25 mouse cellular contexts compared by ENCODE assay signal in genomic region chr17:27238637-27239036, GRCm38 (mm10). TPM values are rescaled to one million over a fixed set of nuclear protein-coding genes. Genes with fewer than 3 reads are reported as not detected.
DNase-seq lines count a peak whose midpoint lies in the region; ATAC-seq and TF ChIP-seq lines count a peak whose summit lies in the region.
"Had no signal": no experiment of that assay in that cellular context is flagged by ENCODE, and none has a peak within 500 bp of the region (broad histone marks: within the 10 kb centered on the region; RNA-seq: fewer than 3 reads in every experiment).

No protein-coding gene starts in this region.

- TF ChIP-seq RAD21 in CH12.LX (IDR thresholded peaks at IDR 0.05; ENCODE audit: low read depth, low read length), result no peak

- no peak overlapping the region for H3K27ac ChIP-seq in hindbrain, embryonic 12.5 days
- H3K27ac ChIP-seq in hindbrain, postnatal 0 days, result no peak overlapping the region
- no peak overlapping the region for H3K27ac ChIP-seq in CH12.LX (ENCODE audit: insufficient read depth, low read depth)
- H3K27ac ChIP-seq: heart, adult 2 months; hindbrain, embryonic 15.5 days; intestine, embryonic 15.5 days; limb, embryonic 13.5 days; lung, embryonic 15.5 days had no signal

- no peak overlapping the region for H3K4me3 ChIP-seq in hindbrain, embryonic 12.5 days
- no peak overlapping the region for H3K4me3 ChIP-seq in hindbrain, postnatal 0 days (ENCODE audit: low read length)
- no peak overlapping the region for H3K4me3 ChIP-seq in CH12.LX (replicated peaks in 1 of 3; ENCODE audit: low read depth in 2 of 3, low read length in 2 of 3, poor library complexity in 1 of 3)
- H3K4me3 ChIP-seq: heart, adult 2 months; heart, embryonic 12.5 days; hindbrain, embryonic 15.5 days; intestine, embryonic 15.5 days; limb, embryonic 13.5 days; lung, embryonic 15.5 days; megakaryocyte, embryonic 14.5 days had no signal

- 0 out of 2 replicates have a peak, but pooled peaks cover 5% of the 10 kb centered on the region for H3K27me3 ChIP-seq in hindbrain, embryonic 12.5 days
- H3K27me3 ChIP-seq in hindbrain, postnatal 0 days (ENCODE audit: insufficient read depth, low read length), result no peaks in the 10 kb centered on the region
- peaks cover 73% of the 10 kb centered on the region for H3K27me3 ChIP-seq in CH12.LX (replicated peaks)
- H3K27me3 ChIP-seq: hindbrain, embryonic 15.5 days; intestine, embryonic 15.5 days; limb, embryonic 13.5 days; lung, embryonic 15.5 days had no signal

- DNase-seq in hindbrain, postnatal 0 days (ENCODE audit: low spot score), result no peak
- peak; percentile 26 for DNase-seq in A20 (ENCODE audit: low read depth, low spot score)
- DNase-seq in CH12.LX (ENCODE audit: extremely low read depth), result peak; percentile 37
- DNase-seq in ZHBTc4 (ENCODE audit: low read depth, low spot score), result peak; percentile 91
- no peak for DNase-seq in left cerebral cortex, adult 9 months (ENCODE audit: low spot score in 2 of 2)
- no peak for DNase-seq in lung, postnatal 10 days
- DNase-seq: adrenal gland, adult 8-10 months; cerebellum, adult 8-10 months; cerebellum, postnatal 25 days; heart, adult 2 months; heart, postnatal 4 days; kidney, adult 9 months; kidney, postnatal 10 days; lung, postnatal 4 days; midbrain, embryonic 14.5 days; thymus, postnatal 14 days had no signal

- no peak for TF ChIP-seq EP300 in CH12.LX (IDR thresholded peaks at IDR 0.05; ENCODE audit: low read length)

- no peak overlapping the region for H3K4me2 ChIP-seq in hindbrain, embryonic 12.5 days (replicated peaks)
- no peak overlapping the region for H3K4me2 ChIP-seq in hindbrain, postnatal 0 days (ENCODE audit: low read depth, low read length)
- H3K4me2 ChIP-seq in CH12.LX (ENCODE audit: insufficient read depth, low read depth, poor library complexity, severe bottlenecking), result no peak overlapping the region; the same call in 1 of the 2 replicates
- H3K4me2 ChIP-seq: heart, embryonic 12.5 days; hindbrain, embryonic 15.5 days; intestine, embryonic 15.5 days; limb, embryonic 13.5 days; liver, embryonic 11.5 days; lung, embryonic 15.5 days had no signal

- no peaks in the 10 kb centered on the region for H3K36me3 ChIP-seq in hindbrain, embryonic 12.5 days
- H3K36me3 ChIP-seq in hindbrain, postnatal 0 days (ENCODE audit: insufficient read depth, low read length), result no peaks in the 10 kb centered on the region
- H3K36me3 ChIP-seq in CH12.LX (replicated peaks in 1 of 2; ENCODE audit: control insufficient read depth in 1 of 2, insufficient read depth in 1 of 2, low read length in 1 of 2), result no peaks in the 10 kb centered on the region
- H3K36me3 ChIP-seq: heart, embryonic 12.5 days; hindbrain, embryonic 15.5 days; intestine, embryonic 15.5 days; limb, embryonic 13.5 days; lung, embryonic 15.5 days had no signal

- WGBS in hindbrain, embryonic 12.5 days, result 26% methylated on average over 8 of the region's 8 CpGs
- 32% methylated on average over 8 of the region's 8 CpGs for WGBS in hindbrain, postnatal 0 days

- in situ Hi-C loops in CH12.LX (cut with MboI; ENCODE audit: low pct_ligation_motif_present, low pct_unique_long_range_greater_than_20kb, low sequenced_read_pairs), result no loop called here

- no peak overlapping the region for H3K9ac ChIP-seq in hindbrain, embryonic 12.5 days
- H3K9ac ChIP-seq in hindbrain, postnatal 0 days (replicated peaks; ENCODE audit: low read length), result no peak overlapping the region
- no peak overlapping the region for H3K9ac ChIP-seq in CH12.LX (ENCODE audit: insufficient read depth, low read depth)
- H3K9ac ChIP-seq: heart, embryonic 12.5 days; hindbrain, embryonic 15.5 days; intestine, embryonic 15.5 days; limb, embryonic 13.5 days; lung, embryonic 15.5 days had no signal

- H3K79me2 ChIP-seq in CH12.LX (replicated peaks; ENCODE audit: control insufficient read depth, extremely low read depth, insufficient read depth, poor library complexity, severe bottlenecking), result no peaks in the 10 kb centered on the region

- no peak for TF ChIP-seq POLR2A in CH12.LX (IDR thresholded peaks at IDR 0.05; ENCODE audit: low read depth, low read length)

- dilution Hi-C loops in CH12.LX (cut with MboI; ENCODE audit: extremely low pct_ligation_motif_present, extremely low pct_unique_long_range_greater_than_20kb, low sequenced_read_pairs), result no loop called here

- H3K4me1 ChIP-seq in hindbrain, embryonic 12.5 days, result peaks cover 20% of the 10 kb centered on the region
- 0 out of 2 replicates have a peak, but pooled peaks cover 12% of the 10 kb centered on the region for H3K4me1 ChIP-seq in hindbrain, postnatal 0 days (ENCODE audit: insufficient read depth, low read length)
- peaks cover 0 to 7% of the 10 kb centered on the region in 2 experiments; a peak in 3 of 4 replicates for H3K4me1 ChIP-seq in CH12.LX (ENCODE audit: control insufficient read depth in 1 of 2, insufficient read depth in 2 of 2)

- no peak for TF ChIP-seq CTCF in hindbrain, postnatal 0 days (IDR thresholded peaks at IDR 0.05; ENCODE audit: low read depth)
- TF ChIP-seq CTCF in CH12.LX (conservative IDR thresholded peaks at IDR 0.05 in 1 of 2, IDR thresholded peaks at IDR 0.05 in 1 of 2; ENCODE audit: low read depth in 2 of 2, low read length in 2 of 2), result no peak

- peak; percentile 50; the same call in 1 of the 2 replicates for ATAC-seq in hindbrain, embryonic 12.5 days (ENCODE audit: low FRiP score)
- no peak for ATAC-seq in hindbrain, postnatal 0 days
- ATAC-seq: forebrain, embryonic 16.5 days; intestine, embryonic 15.5 days had no signal

- H3K9me3 ChIP-seq in hindbrain, embryonic 12.5 days (replicated peaks), result no peaks in the 10 kb centered on the region; the same call in 1 of the 2 replicates
- H3K9me3 ChIP-seq in hindbrain, postnatal 0 days (ENCODE audit: low read length), result no peaks in the 10 kb centered on the region
- peaks cover 26% of the 10 kb centered on the region for H3K9me3 ChIP-seq in CH12.LX (replicated peaks; ENCODE audit: low read length)
- H3K9me3 ChIP-seq: heart, embryonic 12.5 days; hindbrain, embryonic 15.5 days; intestine, embryonic 15.5 days; limb, embryonic 13.5 days; lung, embryonic 15.5 days had no signal

TF ChIP-seq in CH12.LX, 34 proteins besides CTCF, POLR2A, EP300 and RAD21:
- TF ChIP-seq RCOR1 (conservative IDR thresholded peaks at IDR 0.05; ENCODE audit: low read depth, low read length) (no peak), MYC (IDR thresholded peaks at IDR 0.05; ENCODE audit: low read depth, low read length) (no peak), TBP (conservative IDR thresholded peaks at IDR 0.05; ENCODE audit: low read depth, low read length) (no peak), HCFC1 (IDR thresholded peaks at IDR 0.05; ENCODE audit: low read depth, low read length) (no peak), ELF1 (IDR thresholded peaks at IDR 0.05; ENCODE audit: low read depth, low read length) (no peak), BHLHE40 (IDR thresholded peaks at IDR 0.05; ENCODE audit: low read depth, low read length) (no peak), IRF4 (IDR thresholded peaks at IDR 0.05; ENCODE audit: low read depth, low read length) (no peak), ZMIZ1 (IDR thresholded peaks at IDR 0.05; ENCODE audit: low read depth, low read length) (no peak), JUN (IDR thresholded peaks at IDR 0.05; ENCODE audit: insufficient read depth, low read depth, low read length) (no peak), USF1 (IDR thresholded peaks at IDR 0.05; ENCODE audit: low read depth, low read length) (no peak), NRF1 (IDR thresholded peaks at IDR 0.05; ENCODE audit: low read depth, low read length) (no peak), JUND (conservative IDR thresholded peaks at IDR 0.05; ENCODE audit: low read depth, low read length) (no peak), GABPA (IDR thresholded peaks at IDR 0.05; ENCODE audit: insufficient replicate concordance, low read depth, low read length) (no peak), KAT2A (IDR thresholded peaks at IDR 0.05; ENCODE audit: insufficient replicate concordance, low read length) (no peak), UBTF (IDR thresholded peaks at IDR 0.05; ENCODE audit: low read depth, low read length) (no peak), ETS1 (conservative IDR thresholded peaks at IDR 0.05; ENCODE audit: low read depth, low read length) (no peak)
TF ChIP-seq in CH12.LX: peak in this region for 0.

RNA-seq across cellular contexts. Expression of gene Lemd2, which starts 34.4 kb away (rescaled TPM):
- polyA plus RNA-seq in hindbrain, embryonic 12.5 days (2016; fragmentation: Nextera tagmentation; extraction: Ambion mirVana), result 32.9 and 38.2 TPM in 2 replicates
- total RNA-seq in hindbrain, postnatal 0 days (2014; rRNA removed), result 100 and 112 TPM in 2 replicates
- polyA plus RNA-seq in hindbrain, postnatal 0 days (2015; fragmentation: Nextera tagmentation; extraction: Ambion mirVana), result 17.5 and 18.4 TPM in 2 replicates
- total RNA-seq in CH12.LX (2012; rRNA removed) (26.5 and 28.8 TPM in 2 replicates), CH12.LX (2014; rRNA removed) (15.1 and 15.5 TPM in 2 replicates)
- polyA plus RNA-seq in CH12.LX (2012; ENCODE audit: insufficient read length, low read depth), result 18.4 and 22.5 TPM in 2 replicates

Comparison
In these comparisons a context has a peak if more than half of its experiments do, and no peak if none do; other contexts are left out.
1. DNase-seq: peak in A20 (single experiment), CH12.LX (single experiment) and ZHBTc4 (single experiment); none in hindbrain, postnatal 0 days (single experiment), left cerebral cortex, adult 9 months (0 of 2) and lung, postnatal 10 days (single experiment).